Mouse (Mus musculus): ENCODE measurements around the gene Foxd1. TPM values are rescaled to one million over a fixed set of nuclear protein-coding genes. Genes with fewer than 3 reads are reported as not detected.

The Foxd1 gene
- polyA plus RNA-seq, 2 experiments, result 0.32 to 0.89 TPM

GRCm38 (mm10) chr13:98357433-98358423 is 3.7 kb downstream of the Foxd1 start:
- Histone ChIP-seq H3K27me3 (ENCODE audit: control insufficient read depth, insufficient read depth, low read length) (peaks cover 91% of the 10 kb centered on the region), H3K27ac (replicated peaks; ENCODE audit: low read depth, low read length) (no peak overlapping the region), H3K9me3 (ENCODE audit: control insufficient read depth, low read length) (no peaks in the 10 kb centered on the region), H3K4me2 (replicated peaks; ENCODE audit: low read depth, low read length, severe bottlenecking) (no peak overlapping the region), H3K4me3 (replicated peaks; ENCODE audit: low read length) (no peak overlapping the region), H3K36me3 (ENCODE audit: control insufficient read depth, insufficient read depth, low read length) (no peaks in the 10 kb centered on the region), H3K4me1 (ENCODE audit: control insufficient read depth, insufficient read depth, low read length) (peaks cover 5% of the 10 kb centered on the region; the same call in 1 of the 2 replicates), H3K9ac (ENCODE audit: low read depth, low read length, severe bottlenecking) (no peak overlapping the region)
- no peak for TF ChIP-seq POLR2A (IDR thresholded peaks at IDR 0.05; ENCODE audit: borderline replicate concordance, extremely low read depth, insufficient read depth, insufficient read length)
- WGBS, result 2% methylated on average over 18 of the region's 18 CpGs
- no peak for ATAC-seq (ENCODE audit: low FRiP score, low read depth)
- no peak for DNase-seq (ENCODE audit: low spot score)

DNA sequence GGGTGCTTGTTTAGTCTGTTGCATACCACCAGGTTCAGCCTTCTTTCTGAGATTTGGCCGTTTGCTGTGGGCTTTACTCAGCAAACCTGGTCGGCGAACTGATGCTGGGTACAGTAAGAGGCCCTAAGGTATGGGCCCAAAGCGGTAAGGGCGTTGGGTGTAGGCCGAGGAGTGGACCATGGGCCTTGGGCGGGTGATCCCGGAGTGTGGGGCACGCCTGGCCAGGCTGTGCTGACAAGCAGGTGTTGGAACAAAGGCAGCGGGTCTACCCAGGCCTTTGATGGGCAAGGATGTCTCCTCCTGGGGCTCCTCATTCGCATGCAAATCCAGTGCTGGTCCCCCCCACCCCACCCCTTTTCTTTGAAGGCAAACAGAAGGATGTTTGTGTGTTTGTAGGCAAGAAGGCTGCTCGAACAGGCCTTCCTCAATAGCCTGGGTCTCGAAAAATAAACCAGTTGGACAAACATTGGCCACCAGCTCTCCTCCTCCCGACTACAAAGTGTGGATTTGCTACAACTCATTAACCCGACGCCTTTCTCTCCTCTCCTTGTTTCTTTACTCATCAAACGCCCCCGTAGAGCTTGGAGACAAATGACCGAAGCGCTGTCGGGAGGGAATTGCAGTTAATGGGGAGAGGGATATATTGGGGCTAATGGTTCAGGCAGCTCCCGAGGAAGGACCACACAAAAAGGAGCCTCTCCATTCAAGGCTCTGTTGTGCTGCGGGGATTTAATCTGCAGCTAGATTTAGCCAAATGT is 4.6 kb downstream of the Foxd1 start:
- DNase-seq (ENCODE audit: low spot score) (no peak), ATAC-seq (ENCODE audit: low FRiP score, low read depth) (no peak)
- Histone ChIP-seq H3K4me2 (replicated peaks; ENCODE audit: low read depth, low read length, severe bottlenecking) (no peak overlapping the region), H3K27ac (replicated peaks; ENCODE audit: low read depth, low read length) (no peak overlapping the region), H3K4me1 (ENCODE audit: control insufficient read depth, insufficient read depth, low read length) (peaks cover 4% of the 10 kb centered on the region; the same call in 1 of the 2 replicates), H3K9ac (ENCODE audit: low read depth, low read length, severe bottlenecking) (no peak overlapping the region), H3K9me3 (ENCODE audit: control insufficient read depth, low read length) (no peaks in the 10 kb centered on the region), H3K4me3 (replicated peaks; ENCODE audit: low read length) (no peak overlapping the region), H3K36me3 (ENCODE audit: control insufficient read depth, insufficient read depth, low read length) (no peaks in the 10 kb centered on the region), H3K27me3 (ENCODE audit: control insufficient read depth, insufficient read depth, low read length) (peaks cover 92% of the 10 kb centered on the region)
- WGBS, result 1% methylated on average over 23 of the region's 23 CpGs
- TF ChIP-seq POLR2A (IDR thresholded peaks at IDR 0.05; ENCODE audit: borderline replicate concordance, extremely low read depth, insufficient read depth, insufficient read length), result no peak

- no peak for DNase-seq (ENCODE audit: low spot score)
- Histone ChIP-seq H3K9ac (ENCODE audit: low read depth, low read length, severe bottlenecking) (no peak overlapping the region), H3K27me3 (ENCODE audit: control insufficient read depth, insufficient read depth, low read length) (peaks cover 90% of the 10 kb centered on the region), H3K4me1 (ENCODE audit: control insufficient read depth, insufficient read depth, low read length) (peaks cover under 1% of the 10 kb centered on the region; the same call in 1 of the 2 replicates), H3K4me2 (replicated peaks; ENCODE audit: low read depth, low read length, severe bottlenecking) (no peak overlapping the region), H3K36me3 (ENCODE audit: control insufficient read depth, insufficient read depth, low read length) (no peaks in the 10 kb centered on the region), H3K9me3 (ENCODE audit: control insufficient read depth, low read length) (no peaks in the 10 kb centered on the region), H3K4me3 (replicated peaks; ENCODE audit: low read length) (no peak overlapping the region), H3K27ac (replicated peaks; ENCODE audit: low read depth, low read length) (no peak overlapping the region)
- WGBS, result 3% methylated on average over 7 of the region's 8 CpGs
- TF ChIP-seq POLR2A (IDR thresholded peaks at IDR 0.05; ENCODE audit: borderline replicate concordance, extremely low read depth, insufficient read depth, insufficient read length), result no peak
- no peak for ATAC-seq (ENCODE audit: low FRiP score, low read depth)
Observed at GRCm38 (mm10) chr13:98359337-98359736, 5.3 kb downstream of the Foxd1 start.

GRCm38 (mm10) chr13:98360391-98360790 is 6.3 kb downstream of the Foxd1 start:
- H3K27ac ChIP-seq (replicated peaks; ENCODE audit: low read depth, low read length), result no peak overlapping the region
- ATAC-seq (ENCODE audit: low FRiP score, low read depth), result no peak
- no peak for DNase-seq (ENCODE audit: low spot score)
- H3K4me1 ChIP-seq (ENCODE audit: control insufficient read depth, insufficient read depth, low read length), result no peaks in the 10 kb centered on the region; the same call in 1 of the 2 replicates
- no peaks in the 10 kb centered on the region for H3K36me3 ChIP-seq (ENCODE audit: control insufficient read depth, insufficient read depth, low read length)
- H3K9me3 ChIP-seq (ENCODE audit: control insufficient read depth, low read length), result no peaks in the 10 kb centered on the region
- H3K4me2 ChIP-seq (replicated peaks; ENCODE audit: low read depth, low read length, severe bottlenecking), result no peak overlapping the region
- H3K27me3 ChIP-seq (ENCODE audit: control insufficient read depth, insufficient read depth, low read length), result peaks cover 90% of the 10 kb centered on the region
- WGBS, result under 1% methylated on average over 6 of the region's 6 CpGs
- H3K4me3 ChIP-seq (replicated peaks; ENCODE audit: low read length), result no peak overlapping the region
- TF ChIP-seq POLR2A (IDR thresholded peaks at IDR 0.05; ENCODE audit: borderline replicate concordance, extremely low read depth, insufficient read depth, insufficient read length), result no peak
- no peak overlapping the region for H3K9ac ChIP-seq (ENCODE audit: low read depth, low read length, severe bottlenecking)

DNA sequence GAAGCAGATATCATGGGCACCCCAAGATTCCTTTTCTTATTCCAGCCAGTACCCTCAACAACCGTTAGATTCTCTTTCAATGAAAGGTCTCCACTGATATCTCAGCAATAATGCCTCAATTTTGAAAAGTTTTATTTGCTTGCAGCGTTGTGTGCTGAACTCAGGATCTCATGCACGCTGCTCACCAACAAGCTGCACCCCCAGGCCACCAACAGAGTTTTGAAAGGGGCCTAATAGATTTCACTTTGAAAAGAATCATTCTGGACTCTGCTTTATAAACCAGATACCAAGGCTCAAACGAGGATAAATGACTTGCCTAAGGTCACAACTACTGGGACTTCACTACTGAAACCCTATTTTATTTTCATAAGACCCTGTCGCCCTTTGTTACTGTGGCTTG is 7.1 kb downstream of the Foxd1 start:
- no peak for ATAC-seq (ENCODE audit: low FRiP score, low read depth)
- H3K4me3 ChIP-seq (replicated peaks; ENCODE audit: low read length), result no peak overlapping the region
- 3% methylated on average over 5 of the region's 5 CpGs for WGBS

More for the DNA sequence above, 7.1 kb downstream of the Foxd1 start:
- no peak overlapping the region for H3K9ac ChIP-seq (ENCODE audit: low read depth, low read length, severe bottlenecking)
- peaks cover 89% of the 10 kb centered on the region for H3K27me3 ChIP-seq (ENCODE audit: control insufficient read depth, insufficient read depth, low read length)
- TF ChIP-seq POLR2A (IDR thresholded peaks at IDR 0.05; ENCODE audit: borderline replicate concordance, extremely low read depth, insufficient read depth, insufficient read length), result no peak
- DNase-seq (ENCODE audit: low spot score), result no peak
- no peaks in the 10 kb centered on the region for H3K9me3 ChIP-seq (ENCODE audit: control insufficient read depth, low read length)
- no peak overlapping the region for H3K27ac ChIP-seq (replicated peaks; ENCODE audit: low read depth, low read length)
- H3K36me3 ChIP-seq (ENCODE audit: control insufficient read depth, insufficient read depth, low read length), result no peaks in the 10 kb centered on the region
- H3K4me1 ChIP-seq (ENCODE audit: control insufficient read depth, insufficient read depth, low read length), result peaks cover 6% of the 10 kb centered on the region
- no peak overlapping the region for H3K4me2 ChIP-seq (replicated peaks; ENCODE audit: low read depth, low read length, severe bottlenecking)
